Mouse (Mus musculus): ENCODE results near the gene Asf1b. TPM values are rescaled to one million over a fixed set of nuclear protein-coding genes. Genes with fewer than 3 reads are reported as not detected.

Asf1b gene
- total RNA-seq (2023), result 39.2 and 41.4 TPM in 2 replicates

DNA sequence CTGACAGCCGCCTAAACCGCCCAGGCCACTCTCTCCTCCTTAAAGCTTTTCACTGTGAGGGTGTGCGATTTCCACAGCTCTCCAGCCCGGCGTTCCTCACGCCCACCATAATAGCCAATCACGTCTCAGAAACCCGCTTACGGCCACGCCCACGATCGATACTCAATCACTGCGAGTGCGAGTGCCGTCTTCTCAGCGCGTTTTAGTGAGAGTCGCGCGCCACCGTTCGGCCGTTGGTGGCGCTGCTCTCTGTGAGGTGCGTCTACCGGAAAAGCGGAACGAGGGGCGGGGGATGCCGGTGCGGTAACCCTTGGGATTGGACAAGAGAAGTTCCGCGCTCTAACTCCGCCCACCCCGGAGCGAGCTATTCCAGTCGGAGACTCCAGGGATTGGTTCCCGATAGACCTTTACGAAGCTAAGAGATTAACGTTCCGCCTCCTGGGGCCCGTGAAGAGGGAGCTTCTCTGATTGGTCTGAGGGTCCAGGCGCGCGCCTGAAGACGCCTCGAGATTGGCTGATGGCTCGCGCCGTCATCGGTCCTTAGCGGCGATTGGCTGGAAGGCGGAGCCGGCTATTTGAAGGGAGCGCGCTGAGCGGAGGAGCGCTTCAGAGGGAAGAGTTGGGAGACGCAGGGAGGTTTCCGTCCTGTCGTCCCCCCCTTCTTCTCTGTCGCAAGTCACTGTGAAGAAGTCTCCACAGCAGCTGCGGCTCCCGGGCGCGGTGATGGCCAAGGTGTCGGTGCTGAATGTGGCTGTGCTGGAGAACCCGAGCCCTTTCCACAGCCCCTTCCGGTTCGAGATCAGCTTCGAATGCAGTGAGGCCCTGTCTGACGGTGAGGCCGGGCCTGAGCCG is at the start of gene Asf1b, which contains the start of gene Gm10644:
TSS of gene Asf1b (plus strand) at position 402 of the 852 bp plus-strand sequence.
TSS of gene Gm10644 (minus strand) at position 100 of the 852 bp plus-strand sequence.

DNA sequence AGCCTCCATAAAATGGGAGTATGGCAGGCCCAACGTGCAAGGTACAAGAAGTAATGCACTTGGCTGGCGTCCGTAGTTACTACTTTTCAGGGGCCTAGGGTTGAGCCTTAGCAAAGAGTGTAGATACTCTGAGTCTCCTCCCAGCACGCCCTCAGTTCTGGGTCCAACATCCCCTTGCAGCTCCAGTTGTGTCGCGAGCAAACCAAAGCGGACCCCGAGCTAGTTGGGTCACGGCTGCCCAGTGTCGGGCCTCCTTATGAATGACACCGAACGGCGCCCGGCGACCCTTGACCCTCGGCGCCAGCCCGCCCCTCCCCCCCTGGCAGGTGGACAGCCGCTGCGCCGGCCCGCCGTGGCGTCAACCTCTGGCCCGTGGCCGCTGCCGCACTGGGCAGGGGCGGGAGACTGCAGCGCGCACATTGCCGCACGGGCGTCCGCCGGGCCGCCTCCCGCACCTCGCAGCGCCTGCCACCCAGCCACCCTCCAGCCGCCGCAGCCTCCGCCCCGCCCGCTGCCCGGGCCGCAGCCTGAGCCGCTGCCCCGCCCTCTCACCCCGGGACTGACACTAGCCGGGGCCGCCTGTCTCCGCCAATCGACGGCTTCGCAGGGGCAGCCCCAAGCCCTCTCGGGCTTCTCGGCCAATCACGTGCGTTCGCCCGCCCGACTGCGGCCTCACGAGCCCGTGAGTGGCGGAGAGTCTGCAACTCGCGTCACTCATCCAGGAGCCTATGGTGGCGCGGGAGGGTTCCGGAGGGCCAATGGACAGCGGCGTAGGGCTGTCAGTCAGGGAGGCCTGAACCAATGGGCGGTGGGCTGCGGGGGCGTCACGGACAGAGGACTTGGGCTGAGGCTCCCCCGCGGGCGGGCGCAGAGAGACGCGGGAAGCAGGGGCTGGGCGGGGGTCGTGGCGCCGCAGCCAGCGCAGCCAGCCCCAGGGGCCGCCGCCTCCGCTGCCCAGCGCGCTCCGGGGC is 17.1 kb downstream of the Asf1b start, which contains the start of gene Prkaca:
TSS of gene Prkaca (plus strand) at position 844 of the 971 bp plus-strand sequence.

DNA sequence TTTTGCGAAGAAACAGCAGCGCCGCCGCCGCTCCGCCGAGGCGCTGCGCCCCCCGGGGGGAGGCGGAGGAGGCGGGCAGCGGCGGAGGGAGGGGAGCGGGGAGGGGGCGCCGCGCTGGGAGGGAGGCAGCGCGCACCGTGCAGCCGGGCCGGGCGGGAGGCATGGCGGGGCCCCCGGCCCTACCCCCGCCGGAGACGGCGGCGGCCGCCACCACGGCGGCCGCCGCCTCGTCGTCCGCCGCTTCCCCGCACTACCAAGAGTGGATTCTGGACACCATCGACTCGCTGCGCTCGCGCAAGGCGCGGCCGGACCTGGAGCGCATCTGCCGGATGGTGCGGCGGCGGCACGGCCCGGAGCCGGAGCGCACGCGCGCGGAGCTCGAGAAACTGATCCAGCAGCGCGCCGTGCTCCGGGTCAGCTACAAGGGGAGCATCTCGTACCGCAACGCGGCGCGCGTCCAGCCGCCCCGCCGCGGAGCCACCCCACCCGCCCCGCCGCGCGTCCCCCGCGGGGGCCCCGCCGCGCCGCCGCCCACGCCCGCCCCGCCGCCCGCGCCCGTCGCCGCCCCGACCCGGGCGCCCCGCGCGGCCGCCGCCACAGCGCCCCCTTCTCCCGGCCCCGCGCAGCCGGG is 42.3 kb downstream of the Asf1b start, which contains the start of gene Samd1:
TSS of gene Samd1 (plus strand) at position 162 of the 631 bp plus-strand sequence.

DNA sequence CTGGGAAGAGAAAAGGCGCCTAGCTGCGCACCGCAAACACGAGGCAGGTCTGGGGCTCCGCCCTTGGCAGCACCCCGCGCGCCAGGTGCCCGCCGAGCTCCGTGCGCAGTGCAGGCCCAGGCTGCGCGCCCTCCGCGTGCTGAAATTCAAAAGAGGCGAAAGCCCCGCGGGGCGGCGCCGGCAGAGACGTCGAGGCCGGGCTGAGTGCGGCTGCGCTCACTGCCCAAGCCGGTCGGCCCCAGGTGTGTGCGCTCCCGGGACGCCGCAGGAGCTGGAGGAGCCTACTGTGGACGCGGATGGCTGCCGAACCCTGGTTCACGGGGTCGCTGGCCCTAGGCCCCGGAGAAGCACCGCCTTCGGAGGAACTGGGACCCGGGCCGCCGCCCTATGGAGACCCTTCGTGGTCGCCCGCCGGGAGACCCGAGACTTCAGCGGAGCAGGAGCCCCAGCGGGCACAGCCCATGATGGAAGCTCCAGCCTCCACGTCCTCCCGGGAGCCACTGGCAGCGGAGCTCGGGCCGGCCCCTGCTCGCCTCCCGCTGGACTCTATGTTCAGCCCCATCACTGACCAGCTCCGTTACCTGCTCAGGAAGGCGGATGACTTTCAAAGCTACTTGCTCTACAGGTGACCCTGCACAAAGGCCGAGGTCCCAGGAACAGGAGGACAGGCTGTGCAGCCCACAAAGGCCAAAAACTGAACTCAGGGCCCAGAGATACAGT is 46.1 kb downstream of the Asf1b start, which contains the start of gene 1700067K01Rik:
TSS of gene 1700067K01Rik (plus strand) at position 222 of the 720 bp plus-strand sequence.

DNA sequence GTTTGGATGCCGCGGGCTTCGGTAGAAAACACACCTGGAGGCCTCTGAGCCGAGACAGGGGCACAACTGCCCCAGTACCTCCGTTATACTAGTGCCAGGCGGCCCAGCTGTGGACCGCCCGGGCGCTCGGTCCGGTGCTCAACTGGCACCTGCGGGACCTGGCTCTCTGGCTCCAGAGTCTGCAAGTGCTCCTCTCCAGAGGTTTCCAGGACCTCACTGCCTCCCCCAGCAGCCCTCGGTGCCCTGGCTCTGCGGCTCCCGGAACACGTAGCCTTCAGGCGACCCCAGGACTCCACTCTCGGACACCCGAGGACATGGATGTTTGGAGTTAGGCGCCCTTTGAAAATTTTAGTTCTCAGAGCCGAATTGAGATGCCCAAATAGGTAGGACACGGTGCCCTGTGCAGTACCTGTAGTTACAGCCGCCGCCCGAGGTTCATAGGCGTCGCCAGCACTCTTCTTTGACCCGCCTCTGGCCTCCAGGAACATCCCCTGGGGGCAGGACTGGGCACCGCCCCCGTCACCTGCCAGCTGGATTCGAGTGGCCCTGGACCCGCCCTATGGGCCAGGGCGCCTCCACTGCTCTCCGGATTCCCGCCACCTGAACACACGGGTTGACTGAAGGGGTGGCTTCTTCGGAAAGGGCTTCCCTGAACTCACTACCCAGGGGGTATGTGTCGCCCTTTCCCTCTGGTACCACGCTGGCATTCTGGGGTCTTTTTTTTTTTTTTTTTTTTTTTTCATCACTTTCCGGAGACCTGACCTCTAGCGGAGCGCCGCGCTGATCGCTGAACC is 56.6 kb downstream of the Asf1b start, which contains the start of gene 2210011C24Rik:
TSS of gene 2210011C24Rik (minus strand) at position 467 of the 794 bp plus-strand sequence.

Other genes starting within 250 kb of the Asf1b start
- gene Ddx39, start 240.3 kb upstream of the Asf1b start, total RNA-seq (2023), result 36.3 and 48.8 TPM in 2 replicates
- gene Adgre5, start 214.2 kb upstream of the Asf1b start, total RNA-seq (2023), result 1,138 and 1,301 TPM in 2 replicates
- 1.8 and 2.1 TPM in 2 replicates for gene Adgrl1, start 55.4 kb upstream of the Asf1b start, total RNA-seq (2023)
- 0.16 TPM in 1 of 2 replicates, not detected in the other for gene Gm10644, start 302 bp upstream of the Asf1b start, total RNA-seq (2023)
- gene Prkaca, start 17.5 kb downstream of the Asf1b start, total RNA-seq (2023), result 29.2 and 30.6 TPM in 2 replicates
- gene Samd1, start 42.2 kb downstream of the Asf1b start, total RNA-seq (2023), result 28.4 and 32.0 TPM in 2 replicates
- gene 1700067K01Rik, start 46.0 kb downstream of the Asf1b start, total RNA-seq (2023), result not detected in 2 replicates
- not detected in 2 replicates for gene 2210011C24Rik, start 56.7 kb downstream of the Asf1b start, total RNA-seq (2023)
- gene Palm3, start 66.0 kb downstream of the Asf1b start, total RNA-seq (2023), result 0.16 TPM in 1 of 2 replicates, not detected in the other
- 0.77 and 1.6 TPM in 2 replicates for gene Il27ra, start 87.1 kb downstream of the Asf1b start, total RNA-seq (2023)
- not detected in 2 replicates for gene Rln3, start 89.5 kb downstream of the Asf1b start, total RNA-seq (2023)
- 2.9 and 3.0 TPM in 2 replicates for gene Gm10643, start 109.6 kb downstream of the Asf1b start, total RNA-seq (2023)
- 61.0 and 67.9 TPM in 2 replicates for gene Rfx1, start 111.3 kb downstream of the Asf1b start, total RNA-seq (2023)
- 24.7 and 26.8 TPM in 2 replicates for gene Dcaf15, start 149.3 kb downstream of the Asf1b start, total RNA-seq (2023)
- 0.28 TPM in 1 of 2 replicates, not detected in the other for gene Podnl1, start 170.5 kb downstream of the Asf1b start, total RNA-seq (2023)
- gene Cc2d1a, start 192.4 kb downstream of the Asf1b start, total RNA-seq (2023), result 14.9 and 20.3 TPM in 2 replicates
- gene 4930432K21Rik, start 192.5 kb downstream of the Asf1b start, total RNA-seq (2023), result 0.28 TPM in 1 of 2 replicates, not detected in the other
- gene Nanos3, start 229.7 kb downstream of the Asf1b start, total RNA-seq (2023), result not detected in 2 replicates

Data from neutrophil, adult 65 days (primary cell).